Mouse (Mus musculus) thymus, postnatal 4 days (tissue): ENCODE data around the gene Ehmt2.

Experiments used
- DNase-seq: peaks from one replicate; pipeline ENCODE4 v3.0.0; 2021

Gene Ehmt2

DNA sequence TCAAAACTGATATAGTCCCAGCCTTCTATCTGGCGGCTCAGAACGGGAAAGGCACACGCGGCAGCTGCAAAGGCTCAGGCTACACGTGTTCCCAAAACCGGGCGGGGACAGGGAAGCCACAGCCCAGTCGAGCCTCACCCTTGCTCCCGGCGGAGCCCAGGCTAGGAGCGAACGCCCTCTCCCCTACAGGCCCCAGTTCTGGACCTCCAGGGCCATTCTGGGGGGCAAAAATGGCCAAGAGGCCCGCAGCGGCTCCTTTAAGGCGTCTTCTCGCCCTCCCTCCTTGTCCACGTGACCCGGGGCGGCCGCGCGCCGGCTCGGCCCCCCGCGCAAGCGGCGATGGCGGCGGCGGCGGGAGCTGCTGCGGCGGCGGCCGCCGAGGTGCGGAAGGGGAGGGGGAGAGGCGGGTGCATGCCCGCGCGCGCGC lies at the start of gene Ehmt2, which contains the start of gene C2:
TSS of gene Ehmt2 (plus strand) at position 310 of the 427 bp plus-strand sequence.
TSS of gene C2 (minus strand) at position 106 of the 427 bp plus-strand sequence.
- DNase-seq, result peak; percentile 87

DNA sequence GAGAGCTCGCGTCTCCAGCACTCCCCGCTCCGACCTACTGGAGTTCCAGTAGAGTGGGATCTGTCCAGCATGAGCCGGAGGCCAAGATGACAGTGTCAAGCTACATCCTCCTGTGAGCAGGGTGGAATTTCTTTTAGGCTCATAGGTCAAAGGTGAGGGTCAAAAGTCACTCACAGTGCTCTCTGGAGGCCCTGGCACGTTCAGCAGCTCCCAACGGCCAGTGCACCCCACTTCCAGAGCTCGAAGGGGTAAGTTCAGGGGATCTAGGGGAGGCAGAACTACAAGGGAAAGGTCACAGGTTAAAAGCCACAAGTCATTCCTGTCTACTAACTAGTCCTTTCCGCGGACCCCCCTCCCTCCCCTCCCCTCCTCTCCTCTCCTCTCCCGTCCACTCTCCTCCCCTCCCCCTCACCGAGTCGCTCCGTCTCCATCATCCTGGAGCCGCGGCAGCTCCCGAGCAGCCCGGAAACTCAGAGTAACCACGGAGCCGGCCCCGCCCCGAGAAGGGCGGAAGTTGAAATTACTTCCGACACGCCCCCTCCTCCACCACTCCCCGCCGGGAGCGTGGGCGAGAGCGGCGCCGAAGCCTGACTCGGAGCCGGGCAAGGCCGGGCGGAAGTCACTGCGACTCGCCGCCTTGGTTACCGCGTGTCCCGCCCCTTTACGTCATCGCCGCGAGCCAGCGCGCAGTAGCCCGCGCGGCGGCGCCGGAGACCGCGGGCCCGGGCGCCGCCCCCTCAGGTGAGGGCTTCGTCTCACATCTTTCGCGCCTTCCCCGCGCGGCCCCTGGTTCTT lies 48.4 kb upstream of the Ehmt2 start, which contains the start of the genes Skiv2l and Nelfe:
TSS of gene Skiv2l (minus strand) at position 489 of the 795 bp plus-strand sequence.
TSS of gene Nelfe (plus strand) at position 670 of the 795 bp plus-strand sequence.
- peak; percentile 99 for DNase-seq

DNA sequence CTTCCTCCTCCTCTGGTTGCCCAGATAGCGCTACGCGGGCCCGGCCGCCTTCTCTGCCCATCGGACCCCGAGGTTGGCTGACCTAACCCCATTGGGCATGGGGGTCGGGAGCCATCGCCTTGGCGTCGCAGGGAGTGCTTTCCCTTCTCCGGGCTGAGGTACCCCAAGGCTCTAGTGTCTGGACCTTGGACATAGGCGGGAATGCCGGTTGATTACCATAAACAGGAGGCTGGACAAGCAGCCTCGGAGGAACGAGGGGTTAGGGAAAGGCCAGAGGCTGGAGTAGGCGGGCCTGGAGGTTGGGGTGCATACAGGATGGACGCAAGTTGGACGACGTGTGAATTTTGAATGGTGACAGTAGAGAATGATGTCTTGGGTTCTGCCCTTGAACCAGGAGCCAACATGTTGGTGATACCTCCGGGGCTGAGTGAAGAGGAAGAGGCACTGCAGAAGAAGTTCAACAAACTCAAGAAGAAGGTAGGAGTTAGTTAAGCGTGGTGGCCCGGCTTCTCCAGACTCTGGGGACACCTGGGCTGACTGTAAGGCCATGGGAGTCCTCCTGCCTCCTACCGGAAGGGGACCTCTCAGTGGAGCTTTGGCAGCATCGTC lies 47.6 kb upstream of the Ehmt2 start:
- peak; percentile 31 for DNase-seq

DNA sequence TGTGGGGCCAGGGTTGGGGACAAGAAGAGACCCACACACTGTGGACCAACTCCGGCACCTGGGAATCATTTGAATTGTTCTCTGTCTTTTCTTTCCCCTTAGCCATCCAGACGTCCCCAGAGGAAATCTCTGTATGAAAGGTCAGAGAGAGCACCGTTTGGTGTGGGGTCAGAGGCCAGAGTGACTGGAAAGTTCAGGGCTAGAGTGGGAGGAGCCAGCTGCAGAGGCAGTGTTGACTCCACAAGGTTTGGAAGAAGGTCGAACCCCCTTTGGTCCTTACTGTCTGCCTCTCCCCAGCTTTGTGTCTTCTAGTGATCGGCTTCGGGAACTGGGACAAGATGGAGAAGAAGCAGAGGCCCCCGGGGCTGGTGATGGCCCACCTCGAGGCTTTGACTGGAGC lies 44.8 kb upstream of the Ehmt2 start:
- DNase-seq, result no peak

DNA sequence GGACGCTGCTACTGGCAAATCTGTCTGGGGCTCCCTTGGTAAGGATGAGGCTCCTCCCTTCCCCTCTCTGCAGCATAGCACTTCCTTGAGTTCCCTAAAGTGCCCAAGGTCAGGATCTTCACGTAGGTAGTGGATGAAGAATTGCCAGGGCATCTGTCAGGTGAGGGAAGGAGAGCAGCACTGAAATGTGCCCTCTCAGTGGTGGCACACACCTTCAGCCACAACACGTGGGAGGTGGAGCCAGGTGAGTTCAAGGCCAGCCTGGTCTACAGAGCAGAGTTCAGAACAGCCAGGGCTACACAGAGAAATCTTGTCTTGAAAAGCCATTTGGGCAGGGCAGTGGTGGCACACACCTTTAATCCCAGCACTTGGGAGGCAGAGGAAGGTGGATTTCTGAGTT lies 43.5 kb upstream of the Ehmt2 start:
- DNase-seq, result no peak

DNA sequence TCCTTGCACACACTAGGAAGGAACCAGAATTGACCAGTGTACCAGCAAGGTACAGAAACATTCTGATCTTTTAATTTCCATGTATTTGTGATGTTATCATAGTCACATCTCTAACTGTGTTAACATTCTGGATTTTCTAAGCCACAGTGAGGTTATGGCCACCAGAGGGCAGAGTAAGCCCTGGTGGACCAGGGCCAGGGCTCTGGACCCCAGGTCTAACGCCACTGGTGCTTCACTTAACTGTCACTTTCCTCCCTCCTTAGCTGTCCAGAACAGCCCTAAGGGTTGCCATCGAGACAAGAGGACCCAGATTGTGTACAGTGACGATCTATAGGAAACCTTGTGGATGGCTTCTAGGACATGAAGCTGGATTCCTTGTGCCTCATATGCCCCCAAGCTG lies 42.4 kb upstream of the Ehmt2 start:
- DNase-seq, result peak; percentile 70

DNA sequence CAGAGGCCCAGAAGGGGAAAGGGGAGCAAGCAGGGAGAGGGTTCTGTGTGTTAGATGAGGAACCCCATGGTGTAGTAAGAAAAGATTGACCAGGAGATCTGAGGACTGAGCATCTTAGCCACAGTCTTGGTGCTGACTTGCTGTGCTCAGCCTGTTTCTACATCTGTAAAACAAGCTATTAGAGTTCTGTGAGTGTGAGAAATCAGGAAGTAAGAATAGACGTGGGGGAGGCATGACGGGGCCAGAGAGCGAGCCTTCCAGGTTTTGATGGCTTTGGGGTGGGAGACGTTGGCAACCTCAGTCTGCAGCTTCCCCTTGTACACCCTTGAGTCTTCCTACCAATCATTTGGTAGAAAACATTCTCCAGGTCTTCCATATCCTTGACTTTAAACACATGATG lies 39.6 kb upstream of the Ehmt2 start:
- DNase-seq, result no peak

DNA sequence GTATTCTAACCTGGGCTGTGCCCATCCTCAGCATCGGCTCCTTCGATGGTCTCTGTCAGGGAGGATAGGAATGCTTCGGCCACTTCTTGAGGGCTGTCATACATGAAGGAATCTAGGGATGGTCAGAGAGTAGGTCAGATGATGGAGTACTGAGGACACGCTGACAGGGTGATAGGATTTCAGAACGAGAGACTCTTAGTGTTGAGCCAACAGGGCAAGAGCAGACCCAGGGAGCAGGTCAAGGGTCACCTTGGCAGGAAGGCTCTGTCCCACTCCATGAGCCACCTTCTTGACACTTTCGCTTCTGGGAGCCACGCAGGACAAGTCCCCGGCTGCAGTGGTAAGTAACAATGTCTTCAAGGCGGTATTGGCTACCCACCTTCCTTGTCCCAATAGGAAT lies 37.8 kb upstream of the Ehmt2 start:
- no peak for DNase-seq

DNA sequence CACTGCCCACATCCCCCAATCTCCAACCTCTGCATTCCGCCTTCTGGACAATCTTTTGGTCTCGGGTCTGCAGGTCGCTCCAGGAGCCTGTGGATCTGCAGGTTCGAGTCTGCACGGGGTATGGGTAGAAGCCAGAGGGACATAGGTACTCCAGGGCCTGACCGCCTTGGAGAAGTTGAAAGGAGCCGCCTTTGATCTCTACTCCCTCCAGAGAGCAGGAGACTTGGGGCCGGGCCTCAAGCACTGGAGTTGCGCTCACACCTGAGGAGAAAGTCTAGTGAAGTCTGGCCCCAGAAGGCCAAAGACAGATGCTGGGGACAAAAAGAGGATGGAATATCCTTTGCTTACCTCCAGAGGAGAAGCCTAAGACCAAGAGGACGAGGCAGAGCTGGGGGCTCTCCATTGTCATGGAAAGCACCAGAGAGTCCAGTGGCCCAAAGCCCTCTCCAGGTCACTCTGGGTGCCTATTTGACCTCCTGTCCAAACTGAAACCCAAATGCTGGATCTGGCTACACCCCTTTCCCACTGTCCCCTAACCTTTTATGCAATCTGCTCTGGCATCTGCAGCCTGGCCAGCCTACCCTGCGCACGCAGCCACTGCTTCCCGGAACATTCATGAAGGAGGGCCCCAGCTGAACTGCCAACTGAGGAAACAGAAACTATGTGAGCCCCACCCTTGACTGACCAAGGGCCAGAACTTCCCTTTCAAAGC lies 36.4 kb upstream of the Ehmt2 start:
- no peak for DNase-seq

DNA sequence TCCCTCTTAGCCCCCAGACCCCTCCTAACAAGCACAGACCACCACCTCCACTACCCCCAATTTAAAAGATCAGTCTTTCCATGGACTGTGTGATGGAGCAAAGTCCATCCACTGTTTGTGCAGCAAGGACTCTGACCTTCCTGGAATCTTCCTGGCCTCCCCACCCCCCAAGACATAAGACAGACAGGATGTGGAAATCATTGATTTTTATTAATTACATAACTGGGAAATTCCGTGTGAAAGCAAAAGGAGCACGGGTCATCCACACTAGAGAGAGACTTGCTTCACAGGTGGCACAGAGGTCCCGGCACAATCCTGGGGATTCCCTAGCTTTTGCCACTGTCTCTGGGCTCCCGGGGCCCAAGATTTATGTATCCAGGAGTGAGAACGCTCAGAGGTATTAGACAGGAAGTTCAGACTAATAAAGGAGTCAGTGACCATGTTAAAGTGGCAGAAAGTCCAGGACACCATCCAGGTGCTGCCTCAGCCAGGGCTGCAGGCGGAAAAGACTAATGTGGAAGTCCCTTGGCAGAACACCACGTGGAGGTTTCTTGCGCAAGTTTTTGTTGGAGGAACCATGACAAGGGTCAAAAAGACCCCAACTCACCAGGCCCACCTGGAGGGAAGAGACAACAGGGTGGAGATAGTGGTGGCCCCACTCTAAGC lies 35.7 kb upstream of the Ehmt2 start, which contains the start of gene Cfb:
TSS of gene Cfb (minus strand) at position 103 of the 666 bp plus-strand sequence.
- no peak for DNase-seq

DNA sequence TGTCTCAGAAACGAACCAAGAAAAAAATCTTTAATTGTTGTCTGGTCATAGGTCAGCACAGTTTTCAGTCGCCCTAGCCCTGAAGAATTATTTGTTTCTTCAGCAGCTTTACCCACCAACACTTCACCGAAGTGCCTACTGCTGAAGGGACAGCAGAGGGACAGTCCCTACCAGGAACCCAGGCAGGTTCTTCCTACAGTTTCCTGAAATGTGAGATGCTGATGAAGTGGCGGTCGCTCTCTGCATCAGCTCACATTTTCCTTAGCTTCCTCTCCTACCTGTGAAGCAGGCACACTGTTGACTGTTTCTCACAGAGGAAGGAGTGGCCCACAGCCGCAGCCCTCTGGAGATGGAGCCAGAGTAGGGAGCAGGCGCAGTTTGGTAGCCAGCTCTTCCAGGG lies 32.3 kb upstream of the Ehmt2 start:
- no peak for DNase-seq

DNA sequence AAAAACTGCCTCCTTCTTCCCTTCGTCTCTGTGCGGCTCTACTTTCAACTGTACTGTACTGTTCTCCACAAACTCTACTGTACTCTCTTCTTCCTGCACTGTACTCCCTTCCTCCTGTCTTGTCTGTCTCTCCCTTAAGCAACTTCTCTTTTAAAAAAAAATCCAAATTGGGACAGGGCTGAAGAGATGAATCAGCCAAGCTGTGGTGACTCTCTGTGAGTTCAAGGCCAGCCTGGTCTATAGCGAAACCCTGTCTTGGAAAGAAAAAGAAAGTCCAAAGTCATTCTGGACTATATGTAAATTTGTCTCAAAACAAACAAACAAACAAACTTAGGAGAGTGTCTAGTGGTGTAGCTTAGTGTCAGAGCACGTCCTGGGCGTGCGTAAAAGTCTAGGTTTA lies 23.9 kb upstream of the Ehmt2 start:
- DNase-seq, result no peak

DNA sequence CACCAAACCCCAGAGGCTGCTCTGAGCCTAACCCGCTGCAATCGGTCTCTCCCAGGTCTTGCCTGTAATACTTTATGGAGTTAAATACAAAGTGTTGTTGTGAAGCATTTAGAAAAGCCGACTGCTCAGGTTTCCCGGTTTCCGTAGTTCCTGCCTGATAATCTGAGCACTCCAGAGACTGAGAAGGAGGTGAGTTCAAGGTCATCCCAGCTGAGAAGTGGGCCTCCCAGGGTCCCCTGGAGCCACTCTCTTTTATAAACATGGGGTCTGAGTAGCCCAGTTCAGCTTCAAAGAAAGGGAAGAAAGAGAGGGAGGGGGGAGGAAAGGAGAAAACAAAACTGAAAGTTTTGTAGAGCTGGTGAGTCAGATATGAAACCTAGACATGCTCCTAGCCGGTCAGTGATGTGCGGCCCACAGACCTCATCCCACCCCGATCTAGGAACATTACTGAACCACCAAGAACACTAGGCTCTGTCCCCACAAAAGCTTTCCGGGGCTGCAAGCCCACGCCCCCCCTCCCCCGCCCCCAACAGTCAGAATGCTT lies 18.9 kb upstream of the Ehmt2 start, which contains the start of gene Zbtb12:
TSS of gene Zbtb12 (plus strand) at position 148 of the 544 bp plus-strand sequence.
- DNase-seq, result no peak

DNA sequence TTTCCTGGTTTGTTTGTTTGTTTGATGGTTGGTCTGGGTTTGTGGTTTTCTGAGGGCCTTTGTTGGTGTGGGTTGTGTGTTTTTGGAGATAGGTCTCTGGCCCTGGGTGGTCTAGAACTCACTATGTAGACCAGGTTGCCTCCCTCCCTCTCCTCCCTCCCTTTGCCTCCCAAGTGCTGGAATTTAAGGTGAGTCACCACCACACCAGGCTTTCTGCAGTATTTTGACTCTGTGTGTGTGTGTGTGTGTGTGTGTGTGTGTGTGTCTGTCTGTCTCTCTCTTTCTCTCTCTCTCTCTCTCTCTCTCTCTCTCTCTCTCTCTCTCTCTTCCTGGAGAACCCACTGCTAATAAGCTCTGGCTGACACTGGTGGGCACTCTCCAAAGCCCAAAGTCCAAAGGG lies 17.1 kb upstream of the Ehmt2 start:
- no peak for DNase-seq

DNA sequence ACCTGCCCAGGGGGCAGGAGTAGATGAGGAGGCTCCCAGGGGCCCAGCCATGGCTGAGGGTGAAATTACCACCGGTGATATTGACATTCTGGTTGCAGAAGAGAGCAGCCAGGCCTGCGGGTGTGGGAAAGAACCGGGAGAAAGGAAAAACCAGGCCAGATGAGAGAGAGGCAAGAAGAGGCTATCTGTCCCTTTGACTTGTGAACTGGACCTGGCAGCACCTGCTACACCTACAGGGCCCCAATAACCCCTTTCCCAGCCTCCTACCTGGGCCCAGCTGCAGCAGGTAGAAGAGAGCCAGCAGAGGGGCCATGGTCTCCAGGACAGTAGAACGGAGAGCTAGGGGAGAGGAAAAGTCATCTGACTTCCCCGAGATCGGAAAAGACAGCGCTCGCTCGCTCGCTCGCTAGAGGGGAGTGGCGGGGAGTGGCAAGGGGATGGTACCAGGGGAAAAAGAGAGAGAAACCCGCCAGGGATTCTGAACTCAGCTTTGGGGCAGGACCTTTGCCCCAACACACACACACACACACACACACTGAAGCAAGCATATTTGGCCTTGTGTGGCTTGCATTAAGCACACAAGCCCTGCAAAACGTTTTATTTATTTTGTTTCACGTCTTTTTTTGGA lies 16.5 kb upstream of the Ehmt2 start, which contains the start of gene Gm20547:
TSS of gene Gm20547 (minus strand) at position 360 of the 628 bp plus-strand sequence.
- no peak for DNase-seq

DNA sequence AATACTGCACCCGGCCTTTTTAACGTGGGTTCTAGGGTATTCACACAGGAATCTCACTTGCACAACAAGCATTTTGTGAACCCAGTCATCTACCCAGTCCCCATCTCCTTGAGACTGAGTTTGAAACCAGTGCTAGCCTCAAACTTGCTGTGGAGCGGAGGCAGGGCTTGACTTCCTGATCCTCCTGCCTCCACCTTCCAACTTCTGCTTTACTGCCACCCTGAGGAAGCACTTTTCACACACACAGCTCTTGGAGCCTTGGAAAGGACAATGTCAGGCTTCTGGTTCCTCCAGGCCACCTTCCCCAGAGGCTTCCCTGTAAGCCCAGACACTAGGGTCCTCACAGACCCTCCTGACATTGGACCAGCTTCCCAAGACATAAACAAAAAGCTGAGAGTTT lies 14.9 kb upstream of the Ehmt2 start:
- DNase-seq, result no peak

DNA sequence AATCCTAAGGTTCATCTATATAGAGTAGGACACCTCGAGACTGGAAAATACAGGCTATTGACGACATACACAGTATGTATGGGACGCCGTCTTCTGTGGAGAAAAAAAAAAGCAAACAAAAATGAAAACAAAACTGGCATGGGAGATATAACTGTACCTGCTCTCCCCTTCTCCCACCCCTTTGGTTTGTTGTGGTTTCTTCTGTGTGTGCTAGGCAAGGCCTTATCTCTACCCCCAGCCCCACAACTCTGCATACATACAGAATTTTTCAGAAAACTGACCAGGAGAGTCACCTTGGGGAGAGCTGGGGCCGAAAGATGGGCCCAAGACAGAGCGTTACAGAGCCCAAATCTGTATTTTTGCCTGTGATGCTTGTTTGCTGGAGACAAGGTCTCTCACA lies 13.6 kb upstream of the Ehmt2 start:
- DNase-seq, result no peak

DNA sequence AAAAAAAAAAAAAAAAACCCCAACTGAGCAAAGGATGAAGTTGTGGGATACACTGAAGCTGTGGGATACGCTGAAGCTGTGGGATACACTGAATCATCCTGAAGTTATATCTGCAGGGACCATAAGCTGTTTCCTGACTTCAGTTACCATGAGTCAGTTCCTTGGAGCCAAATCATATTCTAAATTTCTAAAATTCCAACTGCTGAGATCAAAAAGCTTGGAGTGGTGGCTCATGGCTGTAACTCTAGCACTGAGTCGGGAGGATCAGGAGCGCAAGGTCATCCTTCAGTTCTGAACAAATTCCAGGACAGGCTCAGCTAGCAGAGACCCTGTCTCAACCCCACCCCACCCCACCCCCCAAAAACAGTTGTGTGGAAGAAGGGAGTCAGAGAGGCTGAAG lies 12.7 kb upstream of the Ehmt2 start:
- DNase-seq, result no peak

DNA sequence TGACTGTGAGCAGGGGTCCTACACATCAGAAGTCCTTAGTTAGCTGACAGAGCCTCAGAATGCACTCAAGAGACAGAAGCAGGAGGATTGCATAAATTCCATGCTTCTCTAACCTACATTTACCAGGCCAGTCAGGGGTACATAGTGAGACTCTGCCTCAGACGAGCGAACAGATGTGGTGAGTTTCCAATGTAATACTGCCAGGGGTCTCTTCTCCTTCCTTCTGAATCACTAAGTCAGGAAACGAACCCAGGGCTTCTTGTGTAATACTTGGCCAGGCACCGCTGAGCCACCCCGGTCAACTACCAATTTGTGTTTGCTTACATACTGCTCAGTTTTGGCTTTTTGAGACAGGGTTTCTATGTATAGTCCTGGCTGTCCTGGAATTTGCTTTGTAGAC lies 10.3 kb upstream of the Ehmt2 start:
- DNase-seq, result no peak

DNA sequence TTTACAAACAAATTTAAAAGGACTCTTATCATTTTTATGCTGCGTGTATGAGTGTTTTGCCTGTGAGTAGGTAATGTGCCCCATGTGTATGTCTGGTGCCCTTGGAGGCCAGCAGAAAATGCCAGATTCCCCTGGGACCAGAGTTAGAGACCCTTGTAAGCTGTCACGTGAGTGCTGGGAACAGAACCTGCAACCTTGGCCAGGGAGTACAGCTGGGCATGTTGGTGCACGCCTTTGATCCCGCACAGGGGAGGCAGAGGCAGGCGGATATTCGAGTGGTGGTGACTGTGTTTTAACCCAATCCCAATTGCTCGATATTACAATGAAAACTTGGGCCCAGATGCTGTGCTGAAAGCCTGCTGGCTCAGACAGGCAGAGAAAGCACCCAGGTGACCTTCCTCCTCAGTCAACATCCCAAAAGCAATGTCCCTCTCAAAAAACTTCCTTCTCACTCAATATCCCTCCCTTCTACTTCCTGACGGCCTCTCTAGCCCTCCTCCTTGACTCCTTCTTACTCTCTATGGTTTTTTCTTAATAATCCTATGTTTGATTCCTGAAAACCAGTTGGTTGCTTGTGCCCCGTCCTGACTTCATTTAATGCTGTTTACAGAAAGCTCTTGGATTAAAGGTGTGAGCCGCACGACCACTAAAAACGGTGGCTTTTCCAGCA lies 8.1 kb upstream of the Ehmt2 start:
- no peak for DNase-seq

DNA sequence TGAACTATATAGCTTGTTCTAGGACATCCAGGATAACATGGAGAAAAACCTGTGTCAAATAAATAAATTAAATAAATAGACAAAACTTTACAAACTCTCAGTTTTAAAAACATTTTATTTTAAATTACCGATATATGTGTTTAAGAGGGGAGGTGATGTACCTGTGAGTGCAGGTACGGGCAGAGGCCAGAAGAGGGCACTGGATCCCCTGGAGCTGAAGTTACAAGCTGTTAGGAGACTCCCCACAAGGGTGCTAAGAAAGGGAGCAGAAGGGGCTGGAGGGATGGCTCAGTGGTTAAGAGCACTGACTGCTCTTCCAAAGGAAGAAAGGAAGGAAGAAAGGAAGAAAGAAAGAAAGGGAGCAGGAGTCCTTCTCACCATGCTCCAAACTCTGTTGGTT lies 6.9 kb upstream of the Ehmt2 start:
- no peak for DNase-seq
